In genomic region chr9:124311502-124311901, GRCm38 (mm10) we compare ENCODE assay signal across 8 mouse cellular contexts. TPM values are rescaled to one million over a fixed set of nuclear protein-coding genes. Genes with fewer than 3 reads are reported as not detected.
DNase-seq lines count a peak whose midpoint lies in the region; ATAC-seq lines count a peak whose summit lies in the region.

No protein-coding gene starts in this region.

- H3K36me3 ChIP-seq in heart, embryonic 12.5 days, result no peaks in the 10 kb centered on the region
- no peaks in the 10 kb centered on the region for H3K36me3 ChIP-seq in hindbrain, embryonic 12.5 days
- H3K36me3 ChIP-seq in midbrain, embryonic 11.5 days (ENCODE audit: control insufficient read depth, insufficient read depth, low read length), result no peaks in the 10 kb centered on the region

- H3K9ac ChIP-seq in heart, embryonic 12.5 days, result peak overlapping the region; percentile 86
- peak overlapping the region; percentile 72 for H3K9ac ChIP-seq in hindbrain, embryonic 12.5 days
- peak overlapping the region; percentile 40; the same call in 1 of the 2 replicates for H3K9ac ChIP-seq in midbrain, embryonic 11.5 days (ENCODE audit: low read length)

- no peak for DNase-seq in heart, postnatal 25 days (ENCODE audit: low spot score)
- DNase-seq in midbrain, embryonic 11.5 days (ENCODE audit: low spot score, missing footprints), result no peak
- DNase-seq in right cerebral cortex, adult 2 months (ENCODE audit: low spot score in 2 of 2), result no peak
- no peak for DNase-seq in urinary bladder, postnatal 36 days (ENCODE audit: low spot score in 2 of 2)
- DNase-seq in layer of hippocampus, adult 8-10 months (ENCODE audit: low spot score in 2 of 2), result no peak

- peak overlapping the region; percentile 74 for H3K4me2 ChIP-seq in heart, embryonic 12.5 days
- H3K4me2 ChIP-seq in hindbrain, embryonic 12.5 days (replicated peaks), result peak overlapping the region; percentile 58
- peak overlapping the region; percentile 50 for H3K4me2 ChIP-seq in midbrain, embryonic 11.5 days

- H3K27me3 ChIP-seq in heart, embryonic 12.5 days (replicated peaks), result no peaks in the 10 kb centered on the region
- no peaks in the 10 kb centered on the region for H3K27me3 ChIP-seq in hindbrain, embryonic 12.5 days
- no peaks in the 10 kb centered on the region for H3K27me3 ChIP-seq in midbrain, embryonic 11.5 days (ENCODE audit: control insufficient read depth, insufficient read depth, low read length)

- H3K4me1 ChIP-seq in heart, embryonic 12.5 days (replicated peaks), result peaks cover 5% of the 10 kb centered on the region
- H3K4me1 ChIP-seq in brown adipose tissue, adult 24 weeks (ENCODE audit: control insufficient read depth, insufficient read depth, insufficient read length, low read length), result peaks cover 9% of the 10 kb centered on the region
- H3K4me1 ChIP-seq in hindbrain, embryonic 12.5 days, result peaks cover 6% of the 10 kb centered on the region
- H3K4me1 ChIP-seq in midbrain, embryonic 11.5 days (ENCODE audit: control insufficient read depth, insufficient read depth, low read length), result peaks cover 4% of the 10 kb centered on the region; the same call in 1 of the 2 replicates

- peak overlapping the region; percentile 93 for H3K4me3 ChIP-seq in heart, embryonic 12.5 days
- H3K4me3 ChIP-seq in brown adipose tissue, adult 24 weeks (ENCODE audit: insufficient read depth, low read depth, low read length), result peak overlapping the region; percentile 86
- H3K4me3 ChIP-seq in hindbrain, embryonic 12.5 days, result peak overlapping the region; percentile 63
- H3K4me3 ChIP-seq in midbrain, embryonic 11.5 days (ENCODE audit: low read depth, low read length), result peak overlapping the region; percentile 63; the same call in 1 of the 2 replicates

- intact Hi-C loops in heart, postnatal 25 days (cut with DNase I), result loop anchor here (5.0 kb wide), 1 partner anchor 116 kb away; no protein-coding TSS in a partner anchor

- no peak for ATAC-seq in heart, embryonic 12.5 days (ENCODE audit: insufficient number of reproducible peaks, low FRiP score)
- ATAC-seq in hindbrain, embryonic 12.5 days (ENCODE audit: low FRiP score), result 0 out of 2 replicates have a peak, but pooled peaks have one; percentile 16
- no peak for ATAC-seq in midbrain, embryonic 11.5 days (ENCODE audit: low FRiP score)

- H3K9me3 ChIP-seq in heart, embryonic 12.5 days (replicated peaks), result 0 out of 2 replicates have a peak, but pooled peaks cover 3% of the 10 kb centered on the region
- no peaks in the 10 kb centered on the region for H3K9me3 ChIP-seq in hindbrain, embryonic 12.5 days (replicated peaks)
- no peaks in the 10 kb centered on the region for H3K9me3 ChIP-seq in midbrain, embryonic 11.5 days (ENCODE audit: control insufficient read depth, low read length)

- H3K27ac ChIP-seq in heart, embryonic 12.5 days (ENCODE audit: poor library complexity, severe bottlenecking), result peak overlapping the region; percentile 96; the same call in 1 of the 2 replicates
- peak overlapping the region; percentile 91 for H3K27ac ChIP-seq in brown adipose tissue, adult 24 weeks (replicated peaks; ENCODE audit: low read depth, low read length)
- H3K27ac ChIP-seq in hindbrain, embryonic 12.5 days, result no peak overlapping the region
- H3K27ac ChIP-seq in midbrain, embryonic 11.5 days (ENCODE audit: low read depth, low read length), result no peak overlapping the region

RNA-seq across cellular contexts. Expression of gene 2010315B03Rik, which starts 1.0 kb away (rescaled TPM):
- 6.9 and 7.3 TPM in 2 replicates for polyA plus RNA-seq in heart, embryonic 12.5 days (2016; fragmentation: Nextera tagmentation; extraction: Ambion mirVana)
- 10 to 100 TPM; 10.1 to 11.7 TPM for total RNA-seq in heart, postnatal 25 days (2021)
- polyA plus RNA-seq in brown adipose tissue, adult 24 weeks (2012; ENCODE audit: insufficient read depth, insufficient read length, missing spikeins), result 14.3 and 18.4 TPM in 2 replicates
- 8.8 TPM in 2 replicates for polyA plus RNA-seq in hindbrain, embryonic 12.5 days (2016; fragmentation: Nextera tagmentation; extraction: Ambion mirVana)
- 6.0 and 7.1 TPM in 2 replicates for polyA plus RNA-seq in midbrain, embryonic 11.5 days (2014; fragmentation: Nextera tagmentation; extraction: Ambion mirVana)
- 10 to 100 TPM; 19.4 to 22.4 (median 21.1) TPM for total RNA-seq in layer of hippocampus, adult 8-10 months (2022)

Comparison
In these comparisons a context has a peak if more than half of its experiments do, and no peak if none do; other contexts are left out.
1. H3K27ac ChIP-seq: peak in heart, embryonic 12.5 days (single experiment) and brown adipose tissue, adult 24 weeks (single experiment); none in hindbrain, embryonic 12.5 days (single experiment) and midbrain, embryonic 11.5 days (single experiment).
2. Peak in every context shown above with its lines, with median percentiles within 50 percentile points of each other: H3K4me2 ChIP-seq, H3K4me3 ChIP-seq and H3K9ac ChIP-seq.